Comparison of ENCODE assay signal across 12 mouse cellular contexts in genomic region chr14:121310325-121311080, GRCm38 (mm10).
A peak's percentile ranks its signal among the peaks of the same experiment; 100 is the strongest.
DNase-seq lines count a peak whose midpoint lies in the region; ATAC-seq and TF ChIP-seq lines count a peak whose summit lies in the region.
"Had no signal": no experiment of that assay in that cellular context is flagged by ENCODE, and none has a peak within 500 bp of the region (broad histone marks: within the 10 kb centered on the region; RNA-seq: fewer than 3 reads in every experiment).

No protein-coding gene starts in this region.

- WGBS in heart, embryonic 12.5 days: 67% methylated on average over 6 of the region's 6 CpGs
- WGBS in midbrain, embryonic 15.5 days: 91% methylated on average over 6 of the region's 6 CpGs
- 84% methylated on average over 6 of the region's 6 CpGs for WGBS in midbrain, embryonic 11.5 days
- WGBS in limb, embryonic 10.5 days: 83% methylated on average over 6 of the region's 6 CpGs
- 70% methylated on average over 6 of the region's 6 CpGs for WGBS in stomach, postnatal 0 days

- no peak for TF ChIP-seq EP300 in stomach, postnatal 0 days (optimal IDR thresholded peaks at IDR 0.05)

- no peak for TF ChIP-seq CTCF in stomach, postnatal 0 days (IDR thresholded peaks at IDR 0.05; ENCODE audit: low read depth)

- no peaks in the 10 kb centered on the region for H3K27me3 ChIP-seq in heart, embryonic 12.5 days (replicated peaks)
- H3K27me3 ChIP-seq in midbrain, embryonic 15.5 days (replicated peaks): no peaks in the 10 kb centered on the region
- H3K27me3 ChIP-seq in midbrain, embryonic 11.5 days (ENCODE audit: control insufficient read depth, insufficient read depth, low read length): no peaks in the 10 kb centered on the region
- H3K27me3 ChIP-seq in limb, embryonic 10.5 days (ENCODE audit: low read depth, poor library complexity, severe bottlenecking): no peaks in the 10 kb centered on the region
- H3K27me3 ChIP-seq in stomach, postnatal 0 days (ENCODE audit: control insufficient read depth, insufficient read depth, low read length): no peaks in the 10 kb centered on the region

- no peaks in the 10 kb centered on the region for H3K9me3 ChIP-seq in heart, embryonic 12.5 days (replicated peaks)
- H3K9me3 ChIP-seq in midbrain, embryonic 15.5 days: no peaks in the 10 kb centered on the region
- H3K9me3 ChIP-seq in midbrain, embryonic 11.5 days (ENCODE audit: control insufficient read depth, low read length): no peaks in the 10 kb centered on the region
- no peaks in the 10 kb centered on the region for H3K9me3 ChIP-seq in limb, embryonic 10.5 days (replicated peaks)
- no peaks in the 10 kb centered on the region for H3K9me3 ChIP-seq in stomach, postnatal 0 days (ENCODE audit: control insufficient read depth, low read length)

- peaks cover 74% of the 10 kb centered on the region for H3K4me1 ChIP-seq in heart, embryonic 12.5 days (replicated peaks)
- H3K4me1 ChIP-seq in midbrain, embryonic 15.5 days: 0 out of 2 replicates have a peak, but pooled peaks cover 3% of the 10 kb centered on the region
- 0 out of 2 replicates have a peak, but pooled peaks cover 2% of the 10 kb centered on the region for H3K4me1 ChIP-seq in midbrain, embryonic 11.5 days (ENCODE audit: control insufficient read depth, insufficient read depth, low read length)
- H3K4me1 ChIP-seq in limb, embryonic 10.5 days: peaks cover 42% of the 10 kb centered on the region
- H3K4me1 ChIP-seq in stomach, postnatal 0 days (replicated peaks; ENCODE audit: control insufficient read depth, insufficient read depth): peaks cover 3% of the 10 kb centered on the region

- no peak overlapping the region for H3K9ac ChIP-seq in heart, embryonic 12.5 days
- H3K9ac ChIP-seq in midbrain, embryonic 15.5 days: no peak overlapping the region
- H3K9ac ChIP-seq in midbrain, embryonic 11.5 days (ENCODE audit: low read length): no peak overlapping the region
- H3K9ac ChIP-seq in stomach, postnatal 0 days (ENCODE audit: low read length): no peak overlapping the region

- no peak overlapping the region for H3K4me2 ChIP-seq in heart, embryonic 12.5 days
- no peak overlapping the region for H3K4me2 ChIP-seq in midbrain, embryonic 15.5 days
- no peak overlapping the region for H3K4me2 ChIP-seq in midbrain, embryonic 11.5 days
- no peak overlapping the region for H3K4me2 ChIP-seq in stomach, postnatal 0 days (replicated peaks; ENCODE audit: low read depth)

- H3K36me3 ChIP-seq in heart, embryonic 12.5 days: peaks cover 9% of the 10 kb centered on the region
- H3K36me3 ChIP-seq in midbrain, embryonic 15.5 days (replicated peaks): no peaks in the 10 kb centered on the region
- H3K36me3 ChIP-seq in midbrain, embryonic 11.5 days (ENCODE audit: control insufficient read depth, insufficient read depth, low read length): no peaks in the 10 kb centered on the region
- peaks cover 14% of the 10 kb centered on the region for H3K36me3 ChIP-seq in limb, embryonic 10.5 days
- no peaks in the 10 kb centered on the region; the same call in 1 of the 2 replicates for H3K36me3 ChIP-seq in stomach, postnatal 0 days (ENCODE audit: control insufficient read depth, insufficient read depth, low read length)

- no peak for DNase-seq in heart, adult 18-20 months
- DNase-seq in midbrain, embryonic 11.5 days (ENCODE audit: low spot score, missing footprints): no peak
- no peak for DNase-seq in limb, embryonic 10.5 days (ENCODE audit: low spot score)
- peak; percentile 30 for DNase-seq in stomach, postnatal 0 days (ENCODE audit: low spot score)
- no peak for DNase-seq in layer of hippocampus, postnatal 14 days (ENCODE audit: low spot score in 2 of 2)
- DNase-seq in frontal cortex, adult 2 months (ENCODE audit: extremely low spot score in 1 of 2, low spot score in 1 of 2): no peak
- DNase-seq: heart, postnatal 4 days; lung, postnatal 10 days had no signal

- H3K27ac ChIP-seq in heart, embryonic 12.5 days (ENCODE audit: poor library complexity, severe bottlenecking): peak overlapping the region; percentile 50; the same call in 1 of the 2 replicates
- no peak overlapping the region for H3K27ac ChIP-seq in midbrain, embryonic 15.5 days
- H3K27ac ChIP-seq in midbrain, embryonic 11.5 days (ENCODE audit: low read depth, low read length): no peak overlapping the region
- peak overlapping the region; percentile 25; the same call in 1 of the 2 replicates for H3K27ac ChIP-seq in limb, embryonic 10.5 days
- H3K27ac ChIP-seq in stomach, postnatal 0 days (replicated peaks): peak overlapping the region; percentile 61
- H3K27ac ChIP-seq: kidney, postnatal 0 days had no signal

- no peak for ATAC-seq in heart, embryonic 12.5 days (ENCODE audit: insufficient number of reproducible peaks, low FRiP score)
- 0 out of 2 replicates have a peak, but pooled peaks have one; percentile 27 for ATAC-seq in midbrain, embryonic 15.5 days (replicated peaks)
- ATAC-seq in midbrain, embryonic 11.5 days (ENCODE audit: low FRiP score): no peak
- ATAC-seq in stomach, postnatal 0 days (ENCODE audit: low FRiP score, low TSS enrichment): peak; percentile 65

- H3K4me3 ChIP-seq in heart, embryonic 12.5 days: no peak overlapping the region
- no peak overlapping the region for H3K4me3 ChIP-seq in midbrain, embryonic 15.5 days
- H3K4me3 ChIP-seq in midbrain, embryonic 11.5 days (ENCODE audit: low read depth, low read length): no peak overlapping the region
- H3K4me3 ChIP-seq in limb, embryonic 10.5 days: no peak overlapping the region
- no peak overlapping the region for H3K4me3 ChIP-seq in stomach, postnatal 0 days (ENCODE audit: low read depth, low read length)
- H3K4me3 ChIP-seq: myocyte had no signal

Comparison
In these comparisons a context has a peak if more than half of its experiments do, and no peak if none do; other contexts are left out.
1. ATAC-seq: peak in midbrain, embryonic 15.5 days (single experiment) and stomach, postnatal 0 days (single experiment); none in heart, embryonic 12.5 days (single experiment) and midbrain, embryonic 11.5 days (single experiment).
2. H3K27ac ChIP-seq: peak in heart, embryonic 12.5 days (single experiment), limb, embryonic 10.5 days (single experiment) and stomach, postnatal 0 days (single experiment); none in midbrain, embryonic 15.5 days (single experiment) and midbrain, embryonic 11.5 days (single experiment).